Mouse (Mus musculus) left cerebral cortex, postnatal 36 days (tissue): ENCODE data around the gene Fanca. TPM values are rescaled to one million over a fixed set of nuclear protein-coding genes. Genes with fewer than 3 reads are reported as not detected.

Experiments
- DNase-seq, 2 experiments: peaks; one replicate each; pipeline ENCODE4 v3.0.0; 2021 to 2022; ENCODE audit warnings: low spot score in 2 of 2, mixed read lengths in 1 of 2
- intact Hi-C: fragments of 180-260 bp; cut with DNase I; formaldehyde crosslinking; loops from one replicate; pipeline ENCODE4 v1.15.1; 2025
- total RNA-seq, 2 experiments: library from RNA; stranded (reverse); gene quantifications; 2 replicates each; pipeline ENCODE4 v1.2.3; 2021

The Fanca gene
- total RNA-seq, result 1 to 10 TPM; 2.7 TPM

DNA sequence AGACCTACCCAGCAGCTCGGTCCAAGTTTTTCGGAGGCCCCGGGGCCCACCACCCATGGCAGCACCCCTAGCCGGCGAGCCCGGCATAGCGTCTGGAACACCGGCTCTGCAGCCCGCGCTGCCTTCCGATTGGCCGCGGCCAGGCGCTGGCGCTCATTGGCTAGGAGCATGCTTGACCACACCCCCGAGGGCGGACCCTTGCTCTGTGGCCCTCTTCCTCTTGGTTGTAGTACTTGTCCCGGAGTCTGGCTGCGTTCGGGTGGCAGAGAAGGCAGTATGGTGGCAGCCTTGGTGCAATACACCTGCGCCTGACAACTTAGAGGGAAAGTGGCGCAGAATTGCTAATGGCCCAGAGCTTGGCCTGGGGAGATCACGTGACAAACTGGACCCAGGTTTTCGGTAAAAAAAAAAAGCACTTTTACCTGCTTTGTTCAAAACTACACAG is at the start of gene Fanca:
TSS of gene Fanca (minus strand) at position 110 of the 445 bp plus-strand sequence.
- DNase-seq, result peak; percentile 83 to 86
- intact Hi-C loops, result loop anchor here (2.0 kb wide), 1 partner anchor 34 kb away; no protein-coding TSS in a partner anchor

DNA sequence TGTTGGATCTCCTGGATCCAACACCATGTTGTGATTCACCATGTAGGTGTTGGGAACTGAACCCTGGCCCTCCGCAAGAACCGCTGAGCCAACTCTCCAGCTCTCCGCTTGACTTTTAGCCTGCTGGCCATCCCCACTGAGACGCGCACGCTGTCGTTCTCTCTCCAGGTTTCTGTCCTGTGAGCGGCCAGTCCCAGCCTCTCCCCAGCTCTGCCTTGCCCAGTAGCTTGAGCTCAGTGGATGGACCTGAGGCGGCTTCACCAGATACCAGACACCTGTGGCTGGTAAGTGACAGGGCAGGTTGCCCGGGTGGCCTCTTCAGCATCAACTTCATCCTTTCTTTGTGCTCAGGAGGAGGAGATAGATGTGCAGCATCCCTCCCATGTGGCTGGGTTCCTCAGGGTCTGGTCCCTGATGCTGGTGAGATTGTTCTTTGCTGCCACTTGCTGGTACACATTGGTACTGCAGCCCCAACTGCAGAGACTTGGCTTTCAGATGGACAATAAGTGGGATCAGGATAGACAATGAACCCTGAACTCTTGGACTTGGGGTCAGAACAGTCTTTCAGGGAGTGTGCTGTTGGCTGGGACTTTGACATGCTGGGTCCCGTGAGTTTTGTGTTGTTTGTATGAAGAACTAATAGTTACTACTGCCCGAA is 42.8 kb upstream of the Fanca start:
- intact Hi-C loops, result loop anchor here (2.0 kb wide), 1 partner anchor 40 kb away; no protein-coding TSS in a partner anchor
- peak; percentile 74 to 85 for DNase-seq

DNA sequence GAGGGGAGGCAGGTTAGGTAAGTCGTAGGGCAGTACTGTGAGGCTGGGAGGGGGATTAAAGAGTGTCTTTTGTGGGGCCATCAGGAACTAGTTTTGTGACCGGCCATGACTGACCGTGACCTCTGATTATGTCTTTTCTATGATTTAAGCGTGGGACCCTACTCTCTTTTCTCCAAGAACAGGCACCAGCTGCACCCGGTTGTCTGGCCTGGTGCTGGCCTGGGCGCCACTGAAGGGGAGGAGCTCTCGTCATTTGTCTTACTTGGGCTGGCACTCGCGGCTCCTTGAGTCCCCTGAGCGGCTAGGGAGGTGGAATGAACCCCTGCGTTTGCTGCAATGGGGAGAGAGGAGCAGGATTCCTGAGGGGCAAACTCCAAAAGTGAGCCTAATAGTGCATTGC is 34.8 kb upstream of the Fanca start:
- no peak for DNase-seq
- intact Hi-C loops, result loop anchor here (2.0 kb wide), 1 partner anchor 34 kb away; the partner anchor contains the start of gene Fanca

DNA sequence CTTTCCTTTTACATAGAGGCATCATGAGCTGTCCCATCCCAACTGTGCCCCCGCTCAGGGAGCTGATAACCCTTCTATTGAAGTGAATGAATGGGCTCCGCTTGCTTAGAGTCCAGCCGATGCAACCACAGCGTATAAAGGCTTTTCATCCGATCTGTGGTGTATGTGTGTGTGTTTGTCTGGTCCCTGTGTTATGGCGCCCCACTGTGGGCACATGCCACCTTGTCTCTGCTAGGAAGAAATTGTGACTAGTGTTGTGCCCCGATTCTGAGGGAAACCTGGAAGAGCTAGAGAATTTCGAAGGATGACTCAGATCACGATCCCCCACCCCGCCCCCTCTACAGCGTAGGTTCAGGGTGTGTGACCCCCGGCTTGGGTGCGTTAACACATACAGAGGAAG is 34.4 kb upstream of the Fanca start:
- no peak for DNase-seq
- intact Hi-C loops, result loop anchor here (2.0 kb wide), 1 partner anchor 34 kb away; the partner anchor contains the start of gene Fanca

DNA sequence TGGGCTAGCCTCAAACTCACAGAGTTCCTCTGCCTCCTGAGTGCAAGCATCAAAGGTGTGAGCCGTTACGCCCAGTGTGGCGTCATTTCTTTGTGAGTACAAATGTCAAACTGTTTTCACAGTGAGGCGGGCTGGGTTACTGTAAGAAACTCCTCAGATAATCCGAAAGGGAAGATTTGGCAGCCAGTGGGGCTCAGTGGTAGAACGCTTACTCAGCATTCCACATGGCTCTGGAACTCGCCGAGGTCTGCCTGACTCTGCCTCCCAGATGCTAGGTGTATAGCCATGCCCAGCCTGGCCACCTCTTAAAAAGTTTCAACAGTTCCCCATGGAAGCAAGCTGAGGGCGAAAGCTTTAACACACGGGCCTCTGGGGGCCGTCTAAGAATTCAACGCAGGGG is 33.7 kb upstream of the Fanca start:
- intact Hi-C loops, result loop anchor here (2.0 kb wide), 1 partner anchor 33 kb away; the partner anchor contains the start of gene Fanca
- DNase-seq, result no peak

DNA sequence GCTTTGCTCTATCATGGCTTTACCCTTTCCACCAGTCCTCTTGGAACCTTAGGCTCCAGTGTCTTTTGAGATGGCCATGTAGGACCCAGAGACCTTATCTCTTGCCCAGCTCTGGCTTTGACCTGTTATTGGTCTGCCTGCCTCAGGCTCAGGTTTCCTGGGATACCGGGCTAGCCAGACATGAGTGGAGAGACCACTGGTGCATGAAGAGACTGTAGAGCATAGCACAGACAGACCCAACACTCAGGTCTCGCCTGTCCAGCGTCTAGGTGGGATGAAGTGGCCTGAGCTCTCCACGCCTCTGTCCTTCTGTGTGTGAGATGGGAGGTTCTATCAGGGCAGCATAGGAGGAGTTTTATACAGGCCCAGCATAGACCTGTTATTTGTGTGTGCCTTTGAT is 30.7 kb upstream of the Fanca start:
- DNase-seq, result no peak
- intact Hi-C loops, result no loop called here

DNA sequence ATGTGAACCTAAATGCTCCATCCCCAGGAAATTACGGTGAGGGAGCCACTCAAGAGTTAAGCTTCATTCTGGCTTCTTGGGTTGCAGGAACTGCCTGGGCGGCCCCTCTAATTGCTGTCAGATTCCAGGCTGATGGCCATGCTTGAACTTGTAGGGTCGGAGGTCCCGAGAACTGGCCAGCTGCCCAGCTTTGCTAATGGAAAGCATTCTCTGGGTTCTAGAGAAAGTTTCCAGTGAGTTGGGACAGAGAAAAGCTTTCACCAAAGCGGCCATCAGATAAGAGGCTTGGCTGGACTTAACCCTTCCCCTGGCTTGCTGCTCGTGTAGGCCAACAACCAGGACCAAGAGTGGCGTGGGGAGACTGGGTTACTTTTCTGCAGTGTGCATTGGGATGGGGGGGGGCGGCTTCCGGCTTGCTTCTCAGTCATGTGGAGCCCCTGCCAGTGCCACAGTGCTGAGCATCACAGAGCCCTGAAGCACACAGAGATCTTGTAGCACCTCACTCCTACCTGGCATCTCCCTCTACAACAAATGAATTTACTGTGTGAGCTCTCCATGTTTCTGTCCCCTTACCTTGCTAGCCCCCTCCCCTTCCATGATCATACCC is 30.0 kb upstream of the Fanca start:
- no peak for DNase-seq
- intact Hi-C loops, result no loop called here

DNA sequence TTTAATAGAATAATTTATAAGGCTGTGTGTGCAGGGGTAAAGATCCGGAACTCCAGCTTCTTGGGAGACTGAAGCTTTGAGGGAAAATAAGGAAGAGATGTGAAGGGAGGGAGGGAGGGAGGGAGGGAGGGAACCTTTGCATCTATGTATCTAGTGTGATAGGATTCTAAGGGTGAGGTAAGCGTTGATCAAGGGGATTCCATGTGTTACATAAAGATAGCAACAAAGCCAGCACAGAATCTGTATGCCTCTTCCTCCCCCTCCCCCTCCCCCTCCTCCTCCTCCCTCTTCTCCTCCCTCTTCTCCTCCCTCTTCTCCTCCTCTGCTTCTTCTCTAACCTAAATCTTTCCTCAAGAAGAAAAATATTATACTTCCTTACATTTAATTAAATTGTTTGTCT is 28.9 kb upstream of the Fanca start:
- no peak for DNase-seq
- intact Hi-C loops, result no loop called here

DNA sequence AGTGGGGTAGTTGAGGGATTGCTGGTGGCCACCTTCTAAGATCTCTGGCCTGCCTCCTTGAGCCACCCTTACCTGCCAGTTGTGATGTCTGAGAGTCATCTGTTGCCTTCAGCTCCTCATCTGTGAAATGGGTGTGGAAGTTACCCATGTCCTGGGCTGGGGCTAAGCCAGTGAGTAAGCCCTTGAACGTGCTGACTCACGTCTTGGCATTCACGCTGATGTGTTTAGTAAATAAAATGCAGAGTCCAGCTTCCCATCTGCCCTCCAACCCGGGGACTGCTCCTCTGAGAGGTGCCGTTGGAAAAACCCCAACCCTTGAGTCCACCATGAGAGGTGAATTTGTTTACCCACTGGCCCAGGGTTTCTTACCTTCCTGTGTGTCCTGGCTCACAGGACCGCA is 27.5 kb upstream of the Fanca start:
- no peak for DNase-seq
- intact Hi-C loops, result no loop called here

DNA sequence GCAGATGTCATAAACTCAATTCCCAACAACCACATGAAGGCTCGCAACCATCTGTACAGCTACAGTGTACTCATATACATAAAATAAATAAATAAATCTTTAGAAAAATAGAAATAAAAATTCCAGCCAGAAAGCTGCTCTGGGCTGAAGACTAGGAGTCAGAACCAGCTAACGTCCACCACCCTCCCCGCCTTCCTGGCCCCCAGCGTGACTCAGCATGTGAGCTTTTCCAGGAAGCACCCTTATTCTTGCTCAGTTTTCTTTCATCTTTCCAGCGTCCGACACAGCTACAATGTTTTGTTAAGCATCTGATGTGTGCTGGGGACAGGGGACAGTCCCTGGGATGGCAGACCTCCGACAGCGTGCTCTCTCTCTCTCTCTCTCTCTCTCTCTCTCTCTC is 26.8 kb upstream of the Fanca start:
- DNase-seq, result no peak
- intact Hi-C loops, result no loop called here

DNA sequence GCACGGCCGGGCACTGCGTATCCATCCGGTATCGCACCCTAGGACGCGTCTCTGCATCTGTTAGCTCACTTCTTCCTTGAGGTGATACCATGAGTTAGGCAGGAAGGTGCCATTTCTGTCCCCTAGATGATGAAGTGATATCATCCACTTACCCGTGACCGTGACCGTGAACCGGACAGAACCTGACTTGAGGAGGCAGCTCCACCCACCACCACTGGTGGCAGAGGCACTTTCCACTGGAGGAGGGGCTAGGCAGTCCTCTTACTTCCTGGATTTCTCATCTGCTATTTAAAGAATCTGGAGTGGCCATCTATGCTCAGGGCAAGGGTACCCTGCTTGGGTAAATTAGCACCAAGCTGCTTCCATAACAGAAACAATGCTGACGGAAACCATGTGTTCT is 25.0 kb upstream of the Fanca start:
- intact Hi-C loops, result no loop called here
- no peak for DNase-seq

DNA sequence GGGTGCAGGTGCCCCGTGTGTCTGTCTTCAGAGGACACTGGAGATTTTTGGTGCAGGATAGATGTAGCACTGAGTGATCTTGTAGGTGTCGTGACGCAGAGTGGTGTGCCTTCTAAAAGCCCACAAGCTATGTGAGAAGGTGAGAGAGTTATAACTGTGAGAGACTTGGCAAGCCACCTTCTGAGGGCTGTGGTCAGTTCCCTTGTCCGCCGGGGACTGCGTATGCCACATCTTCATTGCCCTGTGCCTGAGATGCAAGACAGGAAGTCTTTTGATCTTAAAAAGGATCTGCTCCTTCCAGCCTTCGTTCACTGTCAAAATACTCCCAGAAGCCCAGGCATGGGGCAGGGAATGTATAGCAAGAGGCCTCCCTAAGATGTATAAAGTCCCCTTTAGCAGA is 24.5 kb upstream of the Fanca start:
- intact Hi-C loops, result no loop called here
- DNase-seq, result no peak

DNA sequence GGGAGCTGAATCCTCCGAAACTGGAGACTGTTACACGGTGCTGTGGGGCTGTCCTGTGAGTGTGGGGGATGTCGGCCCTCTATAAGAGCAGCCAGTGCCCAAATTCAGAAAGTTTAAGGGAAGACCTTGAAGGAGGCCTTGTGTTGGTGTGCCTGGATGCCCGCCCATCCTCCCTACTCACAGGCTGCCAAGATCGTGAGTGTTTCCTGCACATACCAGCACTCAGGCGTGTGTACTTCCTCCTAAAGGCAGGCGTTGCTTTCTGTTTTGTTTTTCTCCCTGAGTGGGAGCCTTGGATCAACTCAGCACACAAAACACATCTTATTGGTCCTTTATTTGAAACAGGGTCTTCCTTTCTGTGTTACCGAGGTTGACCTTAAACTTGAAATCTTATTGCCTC is 23.9 kb upstream of the Fanca start:
- intact Hi-C loops, result no loop called here
- DNase-seq, result peak in 1 of 2 experiments; percentile 21

DNA sequence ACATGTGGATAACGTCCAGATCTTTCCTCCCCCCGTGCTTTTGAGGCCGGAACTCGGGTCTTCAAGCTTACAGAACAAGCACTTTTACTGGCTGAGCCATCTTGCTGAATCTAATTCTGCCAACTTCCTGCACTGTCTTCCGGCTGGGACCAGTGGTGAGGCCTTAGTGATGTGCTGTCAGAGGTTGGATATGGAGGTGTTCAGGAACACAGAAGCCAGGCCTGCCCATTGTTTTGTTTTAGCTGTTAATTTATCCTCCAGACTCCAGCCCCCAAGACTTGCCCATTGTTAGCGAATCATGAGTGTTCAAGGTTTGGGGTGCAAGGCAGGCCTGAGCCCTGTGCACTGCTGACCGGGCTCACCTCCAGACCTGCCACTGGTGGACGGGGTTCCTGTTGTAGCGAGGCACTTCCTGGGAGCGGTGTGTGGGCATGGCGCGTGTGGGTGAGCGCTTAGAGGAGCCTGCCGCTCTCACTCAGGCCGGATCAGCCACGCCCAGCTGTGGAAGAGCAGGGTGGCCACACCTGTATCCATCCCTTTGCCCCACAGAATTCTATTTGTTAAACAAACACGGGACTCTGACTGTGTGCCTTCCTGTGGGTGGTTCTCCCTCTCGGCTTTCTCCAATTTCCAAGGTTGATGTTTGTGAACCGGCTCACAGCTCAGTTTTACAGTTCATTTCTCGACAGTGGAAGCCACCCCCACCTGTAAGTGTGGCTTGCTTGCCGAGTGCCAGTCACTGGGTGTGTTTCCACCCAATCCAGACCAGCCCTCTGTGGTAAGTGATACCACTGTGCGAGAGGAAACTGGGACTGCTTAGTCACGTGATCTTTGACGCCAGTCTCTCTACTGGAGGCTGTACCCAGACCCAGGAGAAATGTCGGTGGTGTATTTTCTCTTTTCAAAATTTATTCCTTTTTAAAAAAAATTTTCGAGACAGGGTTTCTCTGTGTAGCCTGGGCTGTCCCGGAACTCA is 23.0 kb upstream of the Fanca start:
- intact Hi-C loops, result no loop called here
- DNase-seq, result no peak

DNA sequence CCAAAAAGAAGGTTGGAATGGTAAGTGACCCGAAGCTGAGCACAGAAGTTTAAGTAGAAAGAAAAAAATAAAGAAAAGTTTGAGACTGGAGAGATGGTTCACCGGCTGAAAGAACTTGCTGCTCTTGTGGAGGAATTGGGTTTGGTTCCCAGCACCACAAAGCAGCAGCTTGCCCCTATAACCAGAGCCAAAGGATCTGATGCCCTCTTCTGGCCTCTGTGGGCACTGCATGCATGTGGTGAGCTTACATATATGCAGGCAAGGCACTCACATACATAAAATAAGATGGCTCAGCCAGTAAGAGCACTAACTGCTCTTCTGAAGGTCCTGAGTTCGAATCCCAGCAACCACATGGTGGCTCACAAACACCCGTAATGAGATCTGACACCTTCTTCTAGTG is 21.7 kb upstream of the Fanca start:
- intact Hi-C loops, result no loop called here
- no peak for DNase-seq

DNA sequence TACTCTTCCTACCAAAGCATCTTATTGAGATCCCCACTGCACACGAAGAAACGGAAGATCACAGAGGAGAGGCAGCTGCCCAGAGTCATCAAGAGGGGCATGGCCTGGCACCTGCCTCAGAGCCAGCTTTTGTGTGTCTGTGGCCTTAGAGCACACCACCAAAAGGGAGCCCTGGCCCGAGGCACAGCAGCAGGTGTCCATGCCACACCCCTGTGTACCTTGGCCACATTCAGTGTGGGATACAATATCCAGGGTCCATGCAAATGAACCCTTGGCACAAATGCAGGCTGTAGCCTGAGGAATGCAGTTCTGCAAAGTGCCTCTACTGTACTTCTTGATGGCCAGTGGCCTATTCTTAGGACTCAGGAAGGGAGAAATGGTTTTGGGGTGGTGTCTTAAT is 19.1 kb upstream of the Fanca start:
- intact Hi-C loops, result no loop called here
- no peak for DNase-seq

DNA sequence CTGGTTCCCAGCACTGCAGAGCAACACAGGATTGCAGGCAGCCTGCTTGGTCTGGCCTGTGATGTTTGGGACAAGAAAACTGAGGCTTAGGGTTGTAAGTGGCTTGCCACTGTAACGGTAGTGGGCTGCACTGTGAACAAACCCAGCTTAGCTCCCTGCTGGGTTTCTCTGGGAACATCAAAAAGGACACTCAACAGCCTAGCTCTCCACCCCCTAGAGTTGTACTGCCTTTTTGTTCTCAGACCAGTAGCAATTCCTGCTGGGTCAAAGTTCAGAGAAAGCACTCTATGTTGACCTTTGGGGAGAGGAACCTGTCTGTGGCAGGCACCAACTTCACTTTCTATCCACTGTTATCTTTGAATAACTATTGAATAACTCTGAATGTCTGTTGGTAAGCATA is 16.1 kb upstream of the Fanca start:
- DNase-seq, result no peak

DNA sequence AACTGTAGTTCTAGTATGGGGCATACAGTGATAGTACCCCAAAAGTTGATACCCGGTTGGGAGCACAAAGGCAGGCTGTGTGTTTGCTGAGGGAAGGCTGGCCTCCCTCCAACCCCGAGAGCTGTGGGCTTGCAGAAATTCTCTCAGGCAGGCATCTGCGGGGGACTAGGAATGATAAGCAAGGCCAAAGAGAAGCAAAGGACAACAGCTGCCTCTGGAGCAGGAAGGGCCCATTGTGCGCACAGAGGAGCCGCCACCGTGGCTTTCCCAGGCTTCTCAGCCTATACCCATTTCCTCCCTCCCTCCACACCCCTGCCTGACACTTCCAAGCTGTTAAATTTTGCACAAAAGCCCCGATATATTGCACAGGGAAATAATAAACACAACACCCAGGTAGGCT is 15.5 kb upstream of the Fanca start:
- peak in 1 of 2 experiments; percentile 21 for DNase-seq
- intact Hi-C loops, result no loop called here

More for the DNA sequence above, 16.1 kb upstream of the Fanca start:
- intact Hi-C loops, result no loop called here

DNA sequence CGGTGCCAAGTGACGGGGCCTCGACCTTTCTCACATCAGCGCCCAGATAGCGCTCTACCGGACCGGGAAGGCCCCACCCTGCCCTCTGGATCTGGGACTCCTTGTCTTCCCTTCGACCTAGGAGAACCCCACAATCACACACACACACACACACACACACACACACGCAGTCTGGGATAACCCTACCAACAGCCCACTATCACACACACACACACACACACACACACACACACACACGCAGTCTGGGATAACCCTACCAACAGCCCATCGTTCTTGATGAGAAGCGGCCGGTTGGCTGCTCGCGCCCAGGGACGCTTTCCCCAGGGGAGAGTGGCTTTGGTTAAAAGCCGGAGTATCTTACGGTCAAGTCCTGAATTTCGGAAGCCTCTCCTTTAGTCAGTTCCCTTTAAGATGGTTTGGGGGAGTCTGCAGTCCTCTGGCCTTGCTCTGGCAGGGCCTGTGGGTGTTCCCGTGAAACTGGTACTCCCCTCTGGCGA is 14.8 kb upstream of the Fanca start:
- peak; percentile 16 to 22 for DNase-seq
- intact Hi-C loops, result no loop called here
